Mouse (Mus musculus) heart, postnatal 25 days (tissue): ENCODE data around the gene Cfb. TPM values are rescaled to one million over a fixed set of nuclear protein-coding genes. Genes with fewer than 3 reads are reported as not detected.
A peak's percentile ranks its signal among the peaks of the same experiment; 100 is the strongest.
"Not testable (repeated sequence)": the region's sequence is repeated elsewhere in the genome, so short reads cannot be mapped to it uniquely, and the experiment has no call there.

Source experiments
- DNase-seq: peaks from one replicate; pipeline ENCODE4 v3.0.0; 2022; ENCODE audit warnings: low spot score
- intact Hi-C: fragments of 180-260 bp; cut with DNase I; formaldehyde crosslinking; loops from one replicate; pipeline ENCODE4 v1.15.1; 2025
- total RNA-seq, 2 experiments: library from RNA; stranded (reverse); gene quantifications; 2 replicates each; pipeline ENCODE4 v1.2.3; 2021

The Cfb gene
- 1 to 10 TPM; 2.8 to 6.0 TPM for total RNA-seq

- no peak for DNase-seq
- intact Hi-C loops, result no loop called here
These were observed at the start of gene Cfb for GRCm38 (mm10) chr17:34862416-34863081. TSS of gene Cfb (minus strand) at chr17:34862518.

GRCm38 (mm10) chr17:34911945-34912351 lies 49.6 kb upstream of the Cfb start:
- no peak for DNase-seq
- intact Hi-C loops, result loop anchor here (1.0 kb wide), 1 partner anchor 57 kb away; no protein-coding TSS in a partner anchor

- DNase-seq, result no peak
- intact Hi-C loops, result no loop called here
These were observed 48.7 kb upstream of the Cfb start for GRCm38 (mm10) chr17:34910982-34911381.

GRCm38 (mm10) chr17:34902895-34903294 lies 40.6 kb upstream of the Cfb start:
- intact Hi-C loops, result no loop called here
- DNase-seq, result no peak

- DNase-seq, intact Hi-C loops: not testable (repeated sequence)
These were observed 39.6 kb upstream of the Cfb start for GRCm38 (mm10) chr17:34901948-34902347.

- DNase-seq, intact Hi-C loops: not testable (repeated sequence)
These were observed 38.5 kb upstream of the Cfb start for GRCm38 (mm10) chr17:34900826-34901225.

- DNase-seq, result no peak
- intact Hi-C loops, result no loop called here
These were observed 37.5 kb upstream of the Cfb start for GRCm38 (mm10) chr17:34899890-34900243.

- no peak for DNase-seq
- intact Hi-C loops, result no loop called here
These were observed 37.0 kb upstream of the Cfb start for GRCm38 (mm10) chr17:34899053-34899889.

GRCm38 (mm10) chr17:34898706-34899052 lies 36.4 kb upstream of the Cfb start:
- intact Hi-C loops, result no loop called here
- DNase-seq, result no peak

GRCm38 (mm10) chr17:34898160-34898586 lies 35.9 kb upstream of the Cfb start, which contains the start of the genes C2 and Ehmt2:
TSS of gene C2 (minus strand) at chr17:34898265.
TSS of gene Ehmt2 (plus strand) at chr17:34898469.
- intact Hi-C loops, result no loop called here
- peak; percentile 72 for DNase-seq

- intact Hi-C loops, result no loop called here
- no peak for DNase-seq
These were observed 35.2 kb upstream of the Cfb start for GRCm38 (mm10) chr17:34897373-34898159.

GRCm38 (mm10) chr17:34896366-34896765 lies 34.0 kb upstream of the Cfb start:
- intact Hi-C loops, result no loop called here
- DNase-seq, result no peak

GRCm38 (mm10) chr17:34895724-34896123 lies 33.4 kb upstream of the Cfb start:
- no peak for DNase-seq
- intact Hi-C loops, result no loop called here

GRCm38 (mm10) chr17:34894801-34895530 lies 32.6 kb upstream of the Cfb start:
- intact Hi-C loops, result no loop called here
- DNase-seq, result peak; percentile 39

- intact Hi-C loops, result no loop called here
- DNase-seq, result peak; percentile 89
These were observed 31.8 kb upstream of the Cfb start for GRCm38 (mm10) chr17:34894074-34894597.

GRCm38 (mm10) chr17:34893072-34893824 lies 30.9 kb upstream of the Cfb start:
- intact Hi-C loops, result loop anchor here (2.0 kb wide), 1 partner anchor 38 kb away; no protein-coding TSS in a partner anchor
- no peak for DNase-seq

- no peak for DNase-seq
- intact Hi-C loops, result no loop called here
These were observed 29.1 kb upstream of the Cfb start for GRCm38 (mm10) chr17:34891377-34891776.

GRCm38 (mm10) chr17:34890074-34890743 lies 27.9 kb upstream of the Cfb start:
- DNase-seq, result no peak
- intact Hi-C loops, result no loop called here
